Mouse (Mus musculus) adrenal gland, postnatal 25 days (tissue): ENCODE results near the gene Shf. TPM values are rescaled to one million over a fixed set of nuclear protein-coding genes. Genes with fewer than 3 reads are reported as not detected.

Experiments
- DNase-seq: peaks from one replicate; pipeline ENCODE4 v3.0.0; 2021; ENCODE audit warnings: mixed read lengths
- total RNA-seq: library from RNA; stranded (reverse); gene quantifications from 2 replicates; pipeline ENCODE4 v1.2.3, GENCODE M21; 2021

Gene Shf
- total RNA-seq, 1 experiment from 2014 or later, result 11.4 TPM

DNA sequence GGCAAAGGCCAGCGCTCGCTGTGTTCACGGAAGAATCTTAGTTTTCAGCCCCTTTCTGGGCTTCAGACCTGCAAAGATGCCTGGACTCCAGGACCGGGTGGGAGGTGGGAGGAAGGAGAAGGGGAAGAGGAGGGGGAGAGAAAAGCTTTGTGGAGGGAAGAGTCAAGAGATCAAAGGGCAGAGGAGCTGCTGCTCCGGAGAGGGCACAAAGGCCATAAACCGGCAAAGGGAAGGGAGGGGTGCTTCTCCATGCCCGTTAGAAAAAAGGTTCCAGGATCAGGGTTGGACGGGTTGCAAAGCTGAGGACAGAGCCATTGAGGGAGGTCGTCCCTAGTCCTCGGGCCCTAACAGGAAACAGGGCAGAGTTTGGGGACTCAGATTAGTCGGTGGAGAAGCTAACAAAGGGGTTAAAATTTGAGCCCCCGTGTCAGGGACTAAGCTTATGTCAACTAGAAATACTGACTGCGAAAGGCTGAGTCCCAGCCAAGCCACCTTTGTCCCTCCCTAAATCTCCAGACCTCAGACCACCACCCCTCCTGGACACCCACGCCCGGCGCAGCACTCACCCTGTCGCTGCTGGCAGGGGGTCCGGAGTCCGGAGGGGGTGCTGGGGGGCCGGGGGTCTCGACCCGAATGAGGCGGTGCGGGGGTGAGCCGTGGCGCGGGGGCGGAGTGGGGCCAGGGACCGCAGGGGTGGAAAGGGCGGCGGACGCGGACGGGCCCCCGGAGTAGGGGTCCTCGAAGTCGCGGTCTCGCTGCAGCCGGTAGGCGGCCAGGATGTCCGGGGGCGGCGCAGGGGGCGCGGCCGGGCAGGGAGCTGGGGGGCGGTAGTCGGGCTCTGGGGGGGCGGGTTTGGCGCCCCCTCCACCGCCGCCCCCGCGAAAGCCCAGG lies 636 bp downstream of the Shf start:
- DNase-seq, result peak; percentile 54

DNA sequence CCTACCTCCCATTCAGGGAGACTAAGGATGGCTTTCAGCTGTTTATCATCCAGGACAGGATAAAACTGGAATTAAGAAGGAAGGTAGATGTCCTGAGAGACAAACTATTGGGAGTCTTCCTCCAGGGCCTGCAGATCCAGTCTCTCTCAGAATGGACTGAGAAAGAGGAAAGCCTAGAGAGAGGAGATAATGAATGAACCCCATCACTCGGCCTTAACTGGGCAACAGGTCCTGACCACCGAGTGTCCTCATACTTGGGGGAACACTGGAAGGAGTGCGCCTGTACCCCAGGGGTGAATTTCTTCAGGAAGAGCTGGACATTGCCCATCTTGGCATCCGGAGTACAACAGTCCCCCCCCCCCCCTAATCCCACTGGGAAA lies 1.3 kb downstream of the Shf start:
- no peak for DNase-seq

DNA sequence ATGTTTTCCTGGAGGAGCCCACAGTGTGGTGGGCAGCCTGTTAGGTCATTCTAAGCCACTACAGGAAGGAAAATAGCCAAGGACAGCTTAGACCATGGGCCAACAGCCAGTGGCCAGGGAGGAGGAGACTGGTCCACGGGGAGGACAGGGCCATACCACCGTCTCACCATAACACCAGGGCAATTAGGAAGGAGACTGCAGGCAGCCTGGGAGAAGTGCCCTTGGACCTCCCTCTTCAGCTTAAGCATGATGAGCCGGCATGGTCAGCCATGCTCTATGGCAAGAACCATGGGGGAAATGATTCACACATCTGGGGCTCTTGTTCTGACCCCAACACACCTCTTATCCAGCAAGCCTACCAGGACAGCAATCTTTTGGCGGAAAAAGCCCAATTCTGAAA lies 1.8 kb downstream of the Shf start:
- DNase-seq, result no peak

DNA sequence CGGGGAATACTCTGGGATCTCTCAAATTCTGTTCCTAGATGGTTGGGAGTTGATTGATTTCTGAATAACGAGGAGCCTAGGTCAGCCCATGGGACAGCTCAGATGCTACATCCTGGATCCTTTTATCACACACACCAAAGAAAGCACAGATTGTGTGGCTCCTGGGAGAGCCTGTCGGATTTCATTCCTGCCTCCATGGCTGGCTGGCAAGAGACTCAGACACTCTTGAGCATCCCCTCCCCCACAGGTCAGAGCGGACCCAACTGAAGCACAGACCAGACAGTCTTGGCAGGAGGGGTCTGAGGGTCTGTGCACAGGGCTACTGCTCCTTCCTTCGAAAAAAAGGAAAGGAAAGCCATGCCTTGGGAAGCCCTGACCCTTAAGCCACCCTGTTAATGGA lies 2.3 kb downstream of the Shf start:
- no peak for DNase-seq

DNA sequence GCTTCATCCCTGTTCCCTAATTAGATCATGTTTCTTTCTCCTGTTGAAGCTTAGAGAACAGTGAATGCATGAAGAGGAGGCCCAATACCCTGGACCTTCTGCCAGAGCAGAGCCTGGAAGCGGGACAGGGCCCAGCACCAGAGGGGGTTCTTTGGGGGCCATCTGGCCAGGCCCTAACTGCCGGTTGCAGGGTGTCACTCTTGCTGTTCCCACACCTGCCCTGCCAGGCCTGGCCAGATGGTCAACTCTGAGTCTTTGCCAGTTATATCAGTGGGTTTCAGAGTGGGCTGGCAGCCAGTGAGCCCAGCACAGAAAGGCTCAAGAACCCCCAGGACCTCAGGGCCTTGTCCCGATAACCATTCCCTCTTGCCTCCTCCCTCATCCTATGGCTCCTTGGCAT lies 2.9 kb downstream of the Shf start:
- DNase-seq, result no peak

DNA sequence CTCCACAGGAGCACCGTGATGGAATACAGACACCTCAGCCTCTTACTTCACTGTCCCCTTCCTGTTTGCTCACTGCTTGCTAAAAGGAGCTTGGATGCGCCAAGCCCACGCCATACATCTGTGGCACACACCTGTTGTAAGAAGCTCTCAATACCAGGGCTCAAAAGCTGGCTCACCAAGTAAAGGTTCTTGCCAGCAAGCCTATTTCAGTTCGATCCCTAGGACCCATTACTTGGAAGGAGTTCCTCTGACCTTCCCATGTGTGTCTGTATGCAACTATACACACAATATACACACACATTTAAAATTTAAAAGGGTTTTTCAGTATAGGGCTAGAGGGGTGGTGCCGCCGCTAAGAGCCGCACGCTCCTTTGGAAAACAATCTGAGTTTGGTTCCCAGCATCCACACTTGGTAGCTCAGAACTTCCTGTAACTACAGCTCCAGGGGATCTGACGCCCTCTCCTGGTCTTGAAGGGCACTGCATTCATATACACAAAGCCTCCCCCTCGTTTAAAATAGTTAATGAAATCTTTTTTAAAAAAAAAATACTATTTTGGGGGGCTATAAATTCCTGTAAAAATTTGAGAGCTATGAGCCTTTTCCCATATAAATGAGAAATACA lies 3.6 kb downstream of the Shf start:
- DNase-seq, result no peak

DNA sequence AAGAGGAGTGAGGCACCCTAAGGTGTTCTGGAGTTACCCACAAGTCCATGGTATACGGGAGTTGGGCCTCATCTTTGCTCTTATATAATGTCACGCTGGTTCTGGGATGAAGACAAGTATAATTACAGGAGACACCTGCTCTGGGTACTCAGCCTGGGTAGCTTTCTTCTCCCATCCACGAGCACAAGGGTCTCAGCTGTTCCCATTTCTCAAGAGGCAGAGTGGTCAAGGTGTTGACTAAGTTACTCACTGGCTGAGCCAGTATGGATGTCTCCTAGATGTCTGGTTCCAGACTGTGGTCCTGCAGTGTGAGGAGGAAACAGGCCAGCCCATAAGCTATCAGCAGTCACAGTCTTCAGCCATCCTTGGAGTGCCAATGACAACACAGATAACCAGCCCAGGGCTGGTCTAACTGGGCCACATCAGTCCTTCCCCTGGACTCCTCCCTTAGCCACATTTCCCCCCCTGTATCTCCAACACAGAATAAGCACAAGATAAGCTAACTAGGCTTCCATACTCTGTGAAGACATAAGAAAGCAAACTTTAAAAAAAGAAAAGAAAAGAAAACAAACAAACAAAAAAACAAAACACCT lies 4.5 kb downstream of the Shf start:
- DNase-seq, result no peak

DNA sequence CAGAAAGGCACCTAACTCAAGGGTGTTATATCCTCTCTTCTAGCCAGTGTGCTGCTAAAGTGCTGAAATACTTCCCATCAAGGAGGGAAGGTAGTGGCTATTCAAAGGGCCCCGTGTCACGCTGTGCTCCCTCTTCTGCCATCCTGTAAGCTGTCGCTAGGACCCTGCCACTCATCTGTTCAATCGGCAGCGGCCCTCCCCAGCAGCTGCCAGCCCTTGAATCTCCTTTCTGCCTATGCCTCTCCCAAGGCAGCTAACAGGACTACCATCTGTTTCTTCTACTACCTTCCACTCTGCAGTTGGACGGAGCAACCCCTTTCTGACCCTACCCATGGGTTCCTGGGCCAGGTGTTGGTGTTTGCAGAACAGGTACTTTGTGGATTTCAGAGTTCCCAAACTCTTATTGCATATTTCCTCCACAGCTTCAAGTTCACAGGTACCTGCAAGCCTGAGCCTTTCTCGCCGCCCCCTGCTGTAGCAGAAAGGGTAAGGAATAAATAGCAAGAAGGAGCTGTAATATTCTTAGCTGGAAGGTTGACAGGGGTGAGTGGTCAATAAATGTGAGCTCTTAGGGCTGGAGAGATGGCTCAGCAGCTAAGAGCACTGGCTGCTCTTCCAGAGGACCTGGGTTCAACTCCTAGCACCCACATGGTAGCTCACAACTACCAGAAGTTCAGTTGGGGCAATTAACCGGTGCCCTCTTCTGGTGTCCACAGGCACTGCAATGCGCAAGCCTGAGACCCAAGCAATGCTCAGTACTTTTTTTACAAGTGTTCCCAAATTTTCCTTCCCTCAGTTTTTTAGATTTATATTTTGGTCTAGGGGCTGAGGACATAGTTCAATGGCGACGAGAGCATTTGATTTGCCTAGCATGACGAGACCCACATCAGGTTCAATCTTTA lies 6.1 kb downstream of the Shf start:
- DNase-seq, result no peak

DNA sequence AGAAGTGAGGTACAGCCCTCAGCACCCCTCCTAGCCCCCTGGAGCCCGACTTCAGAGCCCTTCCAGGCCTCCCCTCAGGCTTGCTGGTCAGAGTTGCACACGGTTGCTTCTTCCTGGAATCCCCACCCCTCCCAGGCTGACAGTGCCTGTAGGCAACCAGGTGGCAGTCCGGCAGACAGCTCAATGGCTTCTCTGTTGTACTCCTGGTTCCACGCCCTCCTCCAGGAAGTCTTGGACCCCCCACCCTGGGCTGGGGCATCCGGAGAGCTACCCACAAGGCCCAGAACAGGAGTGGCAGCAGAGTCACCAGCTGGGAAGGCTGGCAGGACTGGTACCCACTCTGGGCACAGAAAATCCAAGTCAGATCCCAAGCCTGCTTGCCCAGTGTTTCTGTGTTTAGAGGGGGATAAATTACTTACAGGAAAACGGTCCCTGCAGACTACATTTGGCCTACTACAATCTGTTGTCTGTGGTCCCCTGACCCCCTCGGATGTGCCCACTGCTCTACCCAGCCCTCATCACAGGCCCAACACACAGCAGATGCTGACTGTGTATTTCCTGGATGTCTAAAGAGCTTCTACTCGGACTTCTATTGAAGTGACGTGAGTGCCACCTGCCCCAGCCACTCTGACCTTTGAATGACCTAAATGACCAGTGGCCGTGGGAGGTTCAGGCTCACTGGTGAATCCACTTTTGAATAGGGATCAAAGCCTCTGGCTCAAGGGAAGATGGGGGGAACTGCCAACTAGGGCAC lies 6.9 kb downstream of the Shf start:
- DNase-seq, result no peak

DNA sequence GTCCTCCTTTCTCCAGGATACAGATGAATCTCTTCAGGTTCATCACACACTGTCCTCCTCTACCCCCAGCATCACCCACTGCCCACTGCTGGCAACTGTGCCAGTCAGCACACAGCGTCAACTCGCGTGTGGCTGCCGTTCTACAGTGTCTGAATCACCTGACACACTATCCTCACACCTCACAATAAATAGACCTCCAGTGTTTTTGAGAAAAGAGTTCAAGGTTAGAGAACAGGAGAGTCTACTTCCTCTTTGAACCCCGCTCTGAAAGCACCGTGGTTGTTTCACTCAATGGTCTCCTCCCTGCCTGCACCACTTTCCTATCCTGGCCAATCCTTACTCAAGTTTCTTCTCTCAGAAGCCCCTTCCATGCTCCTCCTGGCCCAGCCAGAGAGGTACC lies 7.8 kb downstream of the Shf start:
- DNase-seq, result no peak

DNA sequence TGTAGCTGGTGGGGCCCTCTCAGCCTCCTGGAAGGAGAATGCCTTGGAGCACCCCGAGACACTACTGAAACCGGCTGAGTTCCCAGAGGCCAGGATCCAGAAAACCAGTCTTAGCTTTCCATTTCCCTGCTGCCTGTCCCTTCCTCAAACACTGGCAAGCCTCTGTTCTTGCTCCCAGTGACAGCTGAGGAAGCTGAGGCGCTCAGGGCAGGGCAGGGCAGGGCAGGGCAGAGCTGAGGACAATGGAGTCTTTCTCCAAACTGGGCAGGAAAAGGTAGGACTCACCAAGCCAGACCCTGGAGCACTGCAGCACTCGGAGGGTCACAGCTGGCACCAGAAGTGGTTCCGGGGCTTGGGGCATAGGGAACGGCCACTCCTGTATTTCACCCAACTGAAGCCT lies 8.7 kb downstream of the Shf start:
- no peak for DNase-seq

DNA sequence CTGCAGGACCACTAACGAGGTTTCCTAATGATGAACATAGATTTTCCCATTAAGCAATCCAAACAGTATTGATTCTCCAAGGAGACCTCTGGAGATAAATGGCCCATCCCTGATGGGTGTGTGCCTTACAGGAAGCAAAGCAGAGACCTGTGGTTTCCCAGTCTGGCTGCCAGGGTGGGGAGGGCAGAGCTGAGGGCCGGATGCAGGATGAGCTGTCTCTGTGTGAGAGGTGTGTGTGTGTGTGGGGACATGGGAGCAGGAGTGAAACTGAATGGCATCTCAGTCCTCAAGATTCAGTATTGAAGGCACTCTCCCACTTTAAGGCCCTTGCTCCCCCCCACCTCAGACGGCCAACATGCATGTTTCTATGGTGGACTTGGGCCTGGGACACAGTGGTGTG lies 12.8 kb downstream of the Shf start:
- DNase-seq, result no peak

DNA sequence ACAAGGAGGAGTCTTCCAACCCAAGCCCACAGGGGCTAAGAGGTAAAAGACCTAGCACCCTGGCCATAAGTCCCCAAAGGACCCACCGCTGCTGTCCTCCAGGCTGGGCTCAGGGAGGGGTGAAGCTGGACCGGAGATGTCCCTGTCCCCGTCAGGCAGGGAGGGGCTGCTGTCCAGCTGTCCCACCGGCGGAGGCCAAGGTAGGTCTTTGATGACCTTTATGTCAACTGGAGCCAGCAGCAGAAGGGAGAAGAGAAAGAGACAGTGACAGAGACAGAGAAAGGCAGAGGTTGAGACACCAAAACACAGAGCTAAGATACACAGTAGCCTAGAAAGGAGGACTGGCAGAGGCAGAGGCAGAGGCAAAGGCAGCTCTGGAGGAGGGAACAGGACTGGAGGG lies 13.6 kb downstream of the Shf start:
- no peak for DNase-seq

DNA sequence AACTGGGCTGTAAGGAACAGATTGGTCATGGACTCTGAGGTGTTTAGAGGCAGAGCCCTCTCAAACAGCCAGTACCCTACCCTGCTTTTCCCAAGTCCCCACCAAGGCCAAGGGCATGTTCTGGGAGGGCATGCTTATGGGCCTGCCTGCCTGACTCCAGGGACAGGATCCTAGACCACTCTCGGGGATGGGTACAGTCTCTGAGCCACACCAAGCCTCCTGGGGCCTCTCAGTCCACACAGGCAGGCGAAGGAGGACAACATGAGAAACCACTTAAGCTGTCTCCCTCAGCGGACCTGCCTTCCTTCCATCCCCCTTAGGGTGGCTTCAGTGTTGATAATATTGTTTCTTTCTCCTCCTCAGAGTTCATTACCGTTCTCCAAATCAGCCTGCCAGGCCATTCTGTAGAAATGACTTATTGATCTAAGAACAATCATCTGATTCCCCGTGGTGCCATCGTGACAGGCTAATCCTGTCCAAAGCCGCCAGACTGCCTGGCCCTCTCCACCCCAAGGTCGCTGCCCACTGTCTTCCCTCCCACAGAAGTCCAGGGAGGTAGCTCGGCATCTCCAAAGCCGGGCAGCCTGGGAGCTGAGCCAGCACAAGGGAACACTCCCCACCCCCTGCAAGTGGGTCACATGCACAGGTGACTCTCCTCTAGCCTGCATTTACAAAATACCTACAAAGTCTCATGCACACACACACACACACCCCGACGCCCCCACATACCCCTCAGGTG lies 14.6 kb downstream of the Shf start:
- peak; percentile 36 for DNase-seq

DNA sequence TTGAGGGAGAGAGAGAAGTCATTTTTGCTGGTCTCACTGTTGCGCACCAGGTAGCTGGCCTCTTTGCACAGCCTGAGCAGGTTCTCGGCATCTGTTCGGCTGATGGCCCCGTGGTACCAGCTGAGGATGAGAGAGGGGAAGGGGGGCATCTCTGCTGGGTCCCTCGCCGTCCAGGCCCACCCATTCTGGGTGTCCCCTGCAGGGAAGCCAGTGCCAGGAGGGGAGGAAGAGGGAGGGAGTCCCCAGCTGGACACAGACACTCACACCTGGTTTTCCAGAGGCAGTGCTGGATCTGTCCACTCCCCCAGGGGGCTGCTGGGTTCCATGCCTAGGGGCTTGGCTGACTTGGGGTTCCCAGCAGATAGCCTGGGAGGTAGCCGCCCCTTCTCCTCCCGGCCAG lies 15.2 kb downstream of the Shf start:
- no peak for DNase-seq

DNA sequence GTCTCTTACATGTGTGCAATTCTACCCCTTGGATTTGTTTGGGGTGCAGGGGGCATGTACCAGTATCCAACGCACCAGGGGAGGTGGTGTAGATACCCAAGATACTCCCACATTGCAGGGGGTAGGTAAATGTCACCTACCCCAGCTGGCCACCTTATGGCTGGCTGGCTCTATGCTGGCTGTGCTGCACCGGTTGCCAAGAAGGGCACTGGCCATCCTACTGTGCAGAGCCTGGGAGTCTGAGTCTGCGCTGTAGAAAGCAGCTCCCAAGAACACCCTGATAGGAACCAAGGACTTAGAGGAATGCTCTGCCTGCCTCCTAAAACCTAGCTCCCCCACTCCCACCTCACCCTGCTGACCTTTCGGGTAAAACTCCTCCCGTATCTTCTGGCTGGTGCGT lies 16.0 kb downstream of the Shf start:
- no peak for DNase-seq

DNA sequence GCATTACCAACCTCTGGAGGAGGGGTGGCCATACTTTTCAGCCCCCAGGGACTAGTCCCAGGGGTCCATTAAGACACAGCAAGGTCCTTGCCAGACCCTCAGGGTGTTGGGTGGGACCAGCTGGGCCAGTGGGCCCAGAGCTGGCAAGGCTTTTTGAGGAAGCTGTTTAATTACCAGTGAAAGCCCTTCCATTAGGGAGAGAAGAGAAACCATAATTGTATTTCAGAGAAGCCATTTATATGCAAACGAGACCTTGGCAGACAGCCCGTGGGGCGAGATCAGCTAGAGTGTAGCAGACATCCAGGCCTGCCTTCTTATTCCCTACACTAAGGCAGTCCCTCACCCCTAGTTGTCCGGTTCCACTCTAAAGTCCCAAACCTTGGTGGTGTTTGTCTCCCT lies 17.0 kb downstream of the Shf start:
- peak; percentile 52 for DNase-seq

DNA sequence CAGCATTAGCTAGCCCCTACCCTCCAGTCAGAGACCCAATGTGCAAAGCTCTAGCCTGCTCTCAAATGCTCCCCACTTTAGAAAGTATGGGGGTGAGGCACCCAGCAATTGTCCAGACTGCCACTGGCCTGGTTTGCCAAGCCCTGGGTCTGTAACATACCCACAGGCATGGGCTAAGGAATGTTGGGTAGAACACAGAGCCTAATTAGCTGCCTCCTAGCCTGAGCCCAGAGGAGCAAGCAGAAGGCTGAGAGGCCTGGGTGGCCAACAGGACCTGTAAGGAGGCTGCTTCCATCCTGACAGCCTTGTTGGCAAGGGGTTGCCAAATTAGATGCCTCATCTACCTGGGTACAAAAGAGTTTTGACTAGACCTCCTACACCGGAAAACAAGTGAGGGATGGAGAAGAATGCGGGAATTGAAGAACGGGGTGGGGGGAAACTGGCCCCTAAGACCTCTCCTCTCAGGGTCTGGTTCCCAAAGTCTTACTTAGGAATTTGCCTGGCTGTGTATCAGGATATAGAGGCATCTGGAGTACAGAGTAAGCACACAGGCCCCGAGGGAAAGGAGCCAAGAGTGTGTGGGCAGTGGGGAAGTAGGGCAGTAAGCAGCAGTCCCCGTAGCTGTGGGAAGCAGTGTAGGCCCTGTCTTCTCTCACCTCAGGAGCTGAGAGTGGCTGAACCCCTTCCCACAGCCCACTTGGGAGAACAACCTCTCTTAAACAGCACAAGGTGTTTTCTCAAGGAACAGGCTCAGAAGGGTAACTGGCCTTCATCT lies 17.6 kb downstream of the Shf start:
- no peak for DNase-seq

DNA sequence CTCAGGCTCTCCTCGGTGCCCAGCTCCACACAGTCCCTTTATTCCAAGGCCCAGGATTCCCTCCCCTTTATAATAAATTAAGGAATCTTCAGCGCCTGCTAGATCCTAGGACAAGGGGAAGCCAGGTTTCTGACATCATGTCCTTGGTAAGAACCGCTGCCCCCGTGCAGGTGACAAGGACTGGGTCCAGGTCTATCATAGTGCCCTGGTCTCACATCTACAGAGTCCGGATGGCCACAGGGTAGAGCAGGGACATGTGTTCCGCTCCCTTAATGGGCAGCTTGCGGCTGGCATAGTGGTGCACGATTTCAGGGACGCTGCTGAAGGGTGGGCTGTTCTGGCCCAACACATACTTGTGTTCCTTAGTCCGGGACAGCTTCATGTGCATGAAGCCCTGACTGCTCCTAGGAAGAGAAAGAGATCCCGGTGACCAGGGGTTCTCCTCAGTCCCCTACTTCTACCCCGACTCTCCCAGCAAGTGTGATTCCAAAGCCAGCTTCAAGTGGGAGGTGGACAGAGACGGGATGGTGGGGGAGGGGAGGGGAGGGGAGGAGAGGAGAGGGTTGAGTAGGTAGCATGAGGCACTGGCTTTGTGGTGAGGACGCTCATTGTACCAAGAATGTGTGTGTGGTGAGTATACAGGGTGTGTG lies 19.7 kb downstream of the Shf start:
- DNase-seq, result no peak
